Mouse (Mus musculus): ENCODE results near the gene Cd200r3. TPM values are rescaled to one million over a fixed set of nuclear protein-coding genes. Genes with fewer than 3 reads are reported as not detected.

Cd200r3 gene
- polyA plus RNA-seq, 1 experiment from 2014 or later: not detected

DNA sequence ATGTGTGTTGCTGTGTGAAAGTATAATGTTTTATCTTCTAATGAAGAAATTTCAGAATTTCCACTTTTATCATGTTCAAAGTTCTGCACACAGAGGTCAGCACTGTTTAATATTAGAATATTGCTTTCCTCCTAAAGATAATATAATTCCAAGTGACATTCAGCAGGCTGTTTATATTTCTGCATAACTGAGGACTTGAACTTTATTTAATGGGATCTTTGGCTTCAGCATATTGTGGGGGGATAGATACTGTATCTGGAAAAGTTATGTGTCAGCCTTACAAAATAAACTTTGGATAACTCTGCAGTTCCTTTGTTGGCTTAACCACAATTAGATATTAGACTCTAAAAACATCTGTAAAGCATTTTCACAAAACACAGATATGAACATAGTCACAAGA lies 40.6 kb downstream of the Cd200r3 start:
- H3K9me3 ChIP-seq (ENCODE audit: control insufficient read depth, low read length): no peaks in the 10 kb centered on the region
- no peak overlapping the region for H3K27ac ChIP-seq (ENCODE audit: low read depth, low read length)
- no peaks in the 10 kb centered on the region for H3K4me1 ChIP-seq (ENCODE audit: control insufficient read depth, insufficient read depth, low read length)
- H3K36me3 ChIP-seq (ENCODE audit: control insufficient read depth, insufficient read depth, low read length): no peaks in the 10 kb centered on the region
- no peaks in the 10 kb centered on the region for H3K27me3 ChIP-seq (ENCODE audit: control insufficient read depth, insufficient read depth, low read length)
- no peak overlapping the region for H3K4me3 ChIP-seq (ENCODE audit: low read length)
- ATAC-seq (ENCODE audit: low FRiP score, low TSS enrichment): no peak
- H3K4me2 ChIP-seq (replicated peaks; ENCODE audit: low read depth, low read length): no peak overlapping the region
- H3K9ac ChIP-seq (ENCODE audit: low read depth, low read length): no peak overlapping the region

DNA sequence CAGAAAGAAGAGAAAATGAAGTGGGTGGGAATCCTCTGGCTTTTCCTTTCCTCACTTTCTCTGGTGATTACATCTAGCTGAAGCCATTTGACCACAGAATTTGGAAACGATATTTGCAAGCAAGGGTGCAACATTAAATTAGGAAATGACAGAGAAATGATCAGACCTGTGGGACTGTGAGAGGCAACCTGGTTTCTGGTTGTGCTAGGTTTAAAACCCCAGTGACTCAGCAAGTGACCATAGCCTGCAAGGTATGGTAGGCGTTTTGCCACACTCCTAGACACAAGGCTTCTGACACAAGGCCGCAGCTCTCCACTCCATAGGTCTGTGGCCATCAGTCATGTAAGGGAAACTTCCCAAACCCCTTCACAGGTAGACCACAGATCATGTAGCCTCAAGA lies 41.4 kb downstream of the Cd200r3 start:
- no peaks in the 10 kb centered on the region for H3K9me3 ChIP-seq (ENCODE audit: control insufficient read depth, low read length)
- H3K36me3 ChIP-seq (ENCODE audit: control insufficient read depth, insufficient read depth, low read length): no peaks in the 10 kb centered on the region
- 84% methylated on average over 3 of the region's 3 CpGs for WGBS
- H3K27me3 ChIP-seq (ENCODE audit: control insufficient read depth, insufficient read depth, low read length): no peaks in the 10 kb centered on the region
- no peaks in the 10 kb centered on the region for H3K4me1 ChIP-seq (ENCODE audit: control insufficient read depth, insufficient read depth, low read length)
- H3K9ac ChIP-seq (ENCODE audit: low read depth, low read length): no peak overlapping the region
- no peak overlapping the region for H3K4me2 ChIP-seq (replicated peaks; ENCODE audit: low read depth, low read length)
- no peak for ATAC-seq (ENCODE audit: low FRiP score, low TSS enrichment)
- no peak overlapping the region for H3K27ac ChIP-seq (ENCODE audit: low read depth, low read length)
- H3K4me3 ChIP-seq (ENCODE audit: low read length): no peak overlapping the region

DNA sequence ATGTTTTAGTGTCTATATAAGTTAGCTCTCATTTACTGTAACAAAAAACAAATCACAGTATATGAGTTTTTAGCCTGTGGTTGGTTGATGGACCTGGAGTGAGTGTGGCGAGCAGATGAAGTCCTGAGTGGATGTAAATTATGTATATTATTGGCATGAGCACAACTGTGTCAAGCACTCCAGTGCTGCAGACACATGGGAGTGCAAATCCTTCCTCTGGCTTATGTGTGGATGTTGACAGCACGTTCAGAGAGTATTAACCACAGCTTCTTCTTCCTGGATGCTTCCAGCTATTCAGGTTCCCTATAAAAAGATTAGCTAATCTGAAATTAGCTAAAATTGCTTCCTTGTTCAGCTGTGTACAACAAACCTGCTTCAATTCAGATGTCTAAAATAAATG lies 42.6 kb downstream of the Cd200r3 start:
- Histone ChIP-seq H3K9me3 (ENCODE audit: control insufficient read depth, low read length) (no peaks in the 10 kb centered on the region), H3K4me3 (ENCODE audit: low read length) (no peak overlapping the region), H3K36me3 (ENCODE audit: control insufficient read depth, insufficient read depth, low read length) (no peaks in the 10 kb centered on the region), H3K27ac (ENCODE audit: low read depth, low read length) (no peak overlapping the region), H3K4me1 (ENCODE audit: control insufficient read depth, insufficient read depth, low read length) (no peaks in the 10 kb centered on the region), H3K9ac (ENCODE audit: low read depth, low read length) (no peak overlapping the region), H3K27me3 (ENCODE audit: control insufficient read depth, insufficient read depth, low read length) (no peaks in the 10 kb centered on the region), H3K4me2 (replicated peaks; ENCODE audit: low read depth, low read length) (no peak overlapping the region)
- WGBS: 76% methylated on average over 2 of the region's 2 CpGs
- ATAC-seq (ENCODE audit: low FRiP score, low TSS enrichment): no peak

GRCm38 (mm10) chr16:44988667-44989357 lies 45.3 kb downstream of the Cd200r3 start:
- Histone ChIP-seq H3K4me2 (replicated peaks; ENCODE audit: low read depth, low read length) (no peak overlapping the region), H3K4me3 (ENCODE audit: low read length) (no peak overlapping the region), H3K36me3 (ENCODE audit: control insufficient read depth, insufficient read depth, low read length) (no peaks in the 10 kb centered on the region), H3K27me3 (ENCODE audit: control insufficient read depth, insufficient read depth, low read length) (no peaks in the 10 kb centered on the region), H3K4me1 (ENCODE audit: control insufficient read depth, insufficient read depth, low read length) (no peaks in the 10 kb centered on the region), H3K27ac (ENCODE audit: low read depth, low read length) (no peak overlapping the region), H3K9ac (ENCODE audit: low read depth, low read length) (no peak overlapping the region), H3K9me3 (ENCODE audit: control insufficient read depth, low read length) (no peaks in the 10 kb centered on the region)
- ATAC-seq (ENCODE audit: low FRiP score, low TSS enrichment): no peak
- WGBS: 90% methylated on average over 4 of the region's 4 CpGs

GRCm38 (mm10) chr16:44993319-44994019 lies 50.0 kb downstream of the Cd200r3 start:
- Histone ChIP-seq H3K36me3 (ENCODE audit: control insufficient read depth, insufficient read depth, low read length) (no peaks in the 10 kb centered on the region), H3K9ac (ENCODE audit: low read depth, low read length) (no peak overlapping the region), H3K9me3 (ENCODE audit: control insufficient read depth, low read length) (no peaks in the 10 kb centered on the region), H3K4me2 (replicated peaks; ENCODE audit: low read depth, low read length) (no peak overlapping the region), H3K27ac (ENCODE audit: low read depth, low read length) (no peak overlapping the region), H3K27me3 (ENCODE audit: control insufficient read depth, insufficient read depth, low read length) (no peaks in the 10 kb centered on the region), H3K4me3 (ENCODE audit: low read length) (no peak overlapping the region), H3K4me1 (ENCODE audit: control insufficient read depth, insufficient read depth, low read length) (no peaks in the 10 kb centered on the region)
- ATAC-seq (ENCODE audit: low FRiP score, low TSS enrichment): no peak
- WGBS: 91% methylated on average over 4 of the region's 4 CpGs

DNA sequence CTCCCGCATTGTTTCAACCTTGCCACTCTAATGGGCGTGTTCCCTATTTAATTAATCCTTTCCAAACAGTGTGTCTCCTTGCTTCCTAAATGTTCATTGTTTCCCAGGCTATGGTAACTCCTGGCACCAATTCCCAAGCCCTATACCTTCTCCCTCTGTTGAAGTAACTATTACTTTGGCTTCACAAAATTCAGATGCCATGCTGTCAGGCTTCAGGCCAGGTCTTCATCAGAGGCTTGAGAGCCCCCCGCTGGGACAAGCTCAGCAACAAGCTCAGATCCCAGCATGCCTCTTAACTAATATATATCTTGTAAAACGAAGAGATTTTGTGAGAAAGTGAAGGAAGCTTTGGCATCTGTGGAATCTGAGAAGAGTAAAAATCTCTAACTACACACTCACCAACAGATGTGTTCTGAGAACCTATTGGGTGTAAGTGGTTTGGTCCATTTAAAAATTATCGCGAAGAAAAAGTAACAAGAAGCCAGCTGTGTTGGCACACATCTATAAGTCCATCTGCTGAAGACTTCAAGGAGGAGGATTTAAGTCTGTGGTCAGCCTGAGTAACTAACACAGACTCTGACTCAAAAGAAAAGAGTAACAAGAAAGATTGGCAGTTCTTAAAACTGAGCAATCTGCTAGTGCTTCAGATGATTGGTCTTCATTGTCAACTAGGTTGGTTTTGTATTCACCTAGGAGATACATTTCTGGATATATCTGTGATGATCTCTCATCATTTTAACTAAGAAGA lies 50.9 kb downstream of the Cd200r3 start:
- H3K36me3 ChIP-seq (ENCODE audit: control insufficient read depth, insufficient read depth, low read length): no peaks in the 10 kb centered on the region
- no peak overlapping the region for H3K27ac ChIP-seq (ENCODE audit: low read depth, low read length)
- WGBS: 85% methylated on average over 6 of the region's 6 CpGs
- H3K9ac ChIP-seq (ENCODE audit: low read depth, low read length): no peak overlapping the region
- no peak overlapping the region for H3K4me3 ChIP-seq (ENCODE audit: low read length)
- H3K9me3 ChIP-seq (ENCODE audit: control insufficient read depth, low read length): no peaks in the 10 kb centered on the region
- no peak for ATAC-seq (ENCODE audit: low FRiP score, low TSS enrichment)
- no peaks in the 10 kb centered on the region for H3K4me1 ChIP-seq (ENCODE audit: control insufficient read depth, insufficient read depth, low read length)
- no peaks in the 10 kb centered on the region for H3K27me3 ChIP-seq (ENCODE audit: control insufficient read depth, insufficient read depth, low read length)
- H3K4me2 ChIP-seq (replicated peaks; ENCODE audit: low read depth, low read length): no peak overlapping the region

- H3K4me2 ChIP-seq (replicated peaks; ENCODE audit: low read depth, low read length): no peak overlapping the region
- H3K4me1 ChIP-seq (ENCODE audit: control insufficient read depth, insufficient read depth, low read length): no peaks in the 10 kb centered on the region
- no peak for ATAC-seq (ENCODE audit: low FRiP score, low TSS enrichment)
- no peak overlapping the region for H3K9ac ChIP-seq (ENCODE audit: low read depth, low read length)
- no peak overlapping the region for H3K4me3 ChIP-seq (ENCODE audit: low read length)
- H3K9me3 ChIP-seq (ENCODE audit: control insufficient read depth, low read length): no peaks in the 10 kb centered on the region
- 48% methylated on average over 1 of the region's 1 CpGs for WGBS
- no peak overlapping the region for H3K27ac ChIP-seq (ENCODE audit: low read depth, low read length)
- no peaks in the 10 kb centered on the region for H3K27me3 ChIP-seq (ENCODE audit: control insufficient read depth, insufficient read depth, low read length)
- no peaks in the 10 kb centered on the region for H3K36me3 ChIP-seq (ENCODE audit: control insufficient read depth, insufficient read depth, low read length)
Observed at GRCm38 (mm10) chr16:44995111-44995510, 51.6 kb downstream of the Cd200r3 start.

DNA sequence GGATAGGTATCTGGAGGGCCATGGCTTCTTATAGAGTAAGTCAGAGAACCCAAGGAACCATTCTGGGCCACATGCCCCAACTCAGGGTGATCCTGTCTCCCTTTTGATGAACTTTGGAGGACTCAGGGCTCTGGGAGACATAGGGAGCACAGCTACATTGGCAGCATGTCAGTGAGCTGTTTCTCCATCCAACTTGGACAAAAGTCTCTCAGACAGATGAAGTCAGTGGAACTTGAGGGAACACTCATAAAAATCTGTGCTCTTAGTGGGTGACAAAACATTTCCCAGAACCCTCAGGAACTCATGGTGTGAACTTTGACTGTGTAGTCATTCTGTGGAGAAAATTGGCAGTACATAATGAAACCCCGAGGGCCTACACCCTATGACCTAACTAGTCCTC lies 53.2 kb downstream of the Cd200r3 start:
- H3K36me3 ChIP-seq (ENCODE audit: control insufficient read depth, insufficient read depth, low read length): no peaks in the 10 kb centered on the region
- ATAC-seq (ENCODE audit: low FRiP score, low TSS enrichment): no peak

GRCm38 (mm10) chr16:44999537-44999936 lies 56.1 kb downstream of the Cd200r3 start:
- Histone ChIP-seq H3K4me1 (ENCODE audit: control insufficient read depth, insufficient read depth, low read length) (no peaks in the 10 kb centered on the region), H3K9ac (ENCODE audit: low read depth, low read length) (no peak overlapping the region), H3K9me3 (ENCODE audit: control insufficient read depth, low read length) (no peaks in the 10 kb centered on the region), H3K27me3 (ENCODE audit: control insufficient read depth, insufficient read depth, low read length) (no peaks in the 10 kb centered on the region), H3K4me3 (ENCODE audit: low read length) (no peak overlapping the region), H3K36me3 (ENCODE audit: control insufficient read depth, insufficient read depth, low read length) (no peaks in the 10 kb centered on the region), H3K27ac (ENCODE audit: low read depth, low read length) (no peak overlapping the region), H3K4me2 (replicated peaks; ENCODE audit: low read depth, low read length) (no peak overlapping the region)
- no peak for ATAC-seq (ENCODE audit: low FRiP score, low TSS enrichment)
- 67% methylated on average over 3 of the region's 3 CpGs for WGBS

More for the DNA sequence above, 53.2 kb downstream of the Cd200r3 start:
- Histone ChIP-seq H3K9me3 (ENCODE audit: control insufficient read depth, low read length) (no peaks in the 10 kb centered on the region), H3K4me3 (ENCODE audit: low read length) (no peak overlapping the region), H3K4me2 (replicated peaks; ENCODE audit: low read depth, low read length) (no peak overlapping the region), H3K4me1 (ENCODE audit: control insufficient read depth, insufficient read depth, low read length) (no peaks in the 10 kb centered on the region), H3K9ac (ENCODE audit: low read depth, low read length) (no peak overlapping the region), H3K27ac (ENCODE audit: low read depth, low read length) (no peak overlapping the region), H3K27me3 (ENCODE audit: control insufficient read depth, insufficient read depth, low read length) (no peaks in the 10 kb centered on the region)
- WGBS: 97% methylated on average over 1 of the region's 1 CpGs
